Mouse (Mus musculus): ENCODE measurements around the gene Nt5c3b.

Gene Nt5c3b

GRCm38 (mm10) chr11:100428612-100429199, 12.9 kb downstream of the Nt5c3b start:
- DNase-seq (ENCODE audit: low read depth, low spot score), result no peak

GRCm38 (mm10) chr11:100426820-100427219, 14.8 kb downstream of the Nt5c3b start:
- DNase-seq (ENCODE audit: low read depth, low spot score), result no peak

GRCm38 (mm10) chr11:100425851-100426250, 15.8 kb downstream of the Nt5c3b start:
- DNase-seq (ENCODE audit: low read depth, low spot score), result peak; percentile 94

- no peak for DNase-seq (ENCODE audit: low read depth, low spot score)
Observed at GRCm38 (mm10) chr11:100423836-100424235, 17.8 kb downstream of the Nt5c3b start.

GRCm38 (mm10) chr11:100421537-100421936, 20.1 kb downstream of the Nt5c3b start:
- DNase-seq (ENCODE audit: low read depth, low spot score), result no peak

DNA sequence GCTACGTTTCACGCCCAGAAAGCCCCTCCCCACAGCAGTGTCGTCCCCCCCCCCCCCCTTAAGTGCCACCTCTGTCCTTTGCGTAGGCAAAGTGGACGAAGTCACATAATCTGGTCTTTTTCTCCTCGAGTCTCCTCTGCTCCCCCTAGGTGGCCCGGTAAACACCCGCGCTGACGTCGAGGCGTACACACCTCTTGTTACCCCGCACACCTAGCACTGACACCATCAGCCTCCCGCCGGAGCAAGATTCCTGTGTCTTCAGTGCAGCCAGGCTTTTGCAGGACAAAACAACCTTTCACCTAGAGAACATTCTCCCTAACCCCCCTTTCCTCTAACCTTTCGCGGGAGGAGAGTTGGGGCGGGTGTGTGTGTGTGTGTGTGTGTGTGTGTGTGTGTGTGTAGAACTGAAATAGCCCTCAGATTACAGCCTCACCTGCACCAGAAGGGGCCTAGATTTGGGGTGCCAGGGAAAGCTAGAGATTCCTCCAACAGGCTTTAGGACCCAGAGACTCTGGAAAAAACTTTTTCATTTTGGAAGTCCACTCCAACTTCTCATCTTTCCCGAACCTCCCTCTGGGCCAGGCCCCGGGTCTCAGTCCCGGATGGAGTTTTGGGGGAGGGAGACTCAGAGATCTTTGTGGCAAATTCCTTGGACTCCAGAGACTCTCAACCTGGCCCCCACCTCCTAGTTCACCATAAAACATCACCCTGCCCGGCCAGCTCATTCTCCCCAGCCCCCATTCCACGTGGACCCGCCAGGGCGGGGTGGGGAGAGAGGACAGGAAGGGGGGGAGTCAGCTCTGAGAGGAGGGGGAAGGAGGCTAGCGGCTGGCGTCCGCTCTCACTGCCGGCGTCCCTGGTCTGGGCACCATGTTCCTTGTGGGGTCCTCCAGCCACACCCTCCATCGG, 26.4 kb downstream of the Nt5c3b start, which contains the start of gene Fkbp10:
Gene Fkbp10 (plus strand): TSS at position 784 of the 909 bp plus-strand sequence.
- DNase-seq (ENCODE audit: low read depth, low spot score), result peak; percentile 62

GRCm38 (mm10) chr11:100414021-100414913, 27.3 kb downstream of the Nt5c3b start, which contains the start of gene P3h4:
TSS of gene P3h4 (minus strand) at chr11:100414836.
- peak; percentile 66 for DNase-seq (ENCODE audit: low read depth, low spot score)

DNA sequence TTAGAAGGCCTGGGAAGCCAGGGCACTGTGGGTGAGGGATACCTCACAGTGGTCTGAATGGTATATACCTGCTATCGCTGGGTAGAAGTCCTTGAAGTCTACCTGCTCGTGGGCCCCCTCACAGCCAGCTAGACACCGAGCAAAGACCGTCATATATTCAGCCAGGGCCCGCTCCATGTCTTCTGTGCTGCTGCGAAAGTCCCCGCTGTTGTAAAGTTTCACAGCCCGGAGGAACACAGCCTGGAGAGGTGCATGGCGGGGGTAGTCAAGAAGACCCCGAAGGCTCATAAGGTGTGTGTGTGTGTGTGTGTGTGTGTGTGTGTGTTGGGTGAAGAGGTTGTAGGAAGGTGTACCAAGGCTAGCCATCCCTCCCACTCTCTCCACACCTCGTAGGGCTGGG, 28.1 kb downstream of the Nt5c3b start:
- DNase-seq (ENCODE audit: low read depth, low spot score), result no peak

- peak; percentile 68 for DNase-seq (ENCODE audit: low read depth, low spot score)
Observed at GRCm38 (mm10) chr11:100411736-100412135, 29.9 kb downstream of the Nt5c3b start.

- DNase-seq (ENCODE audit: low read depth, low spot score), result no peak
Observed at GRCm38 (mm10) chr11:100409686-100410085, 31.9 kb downstream of the Nt5c3b start.

DNA sequence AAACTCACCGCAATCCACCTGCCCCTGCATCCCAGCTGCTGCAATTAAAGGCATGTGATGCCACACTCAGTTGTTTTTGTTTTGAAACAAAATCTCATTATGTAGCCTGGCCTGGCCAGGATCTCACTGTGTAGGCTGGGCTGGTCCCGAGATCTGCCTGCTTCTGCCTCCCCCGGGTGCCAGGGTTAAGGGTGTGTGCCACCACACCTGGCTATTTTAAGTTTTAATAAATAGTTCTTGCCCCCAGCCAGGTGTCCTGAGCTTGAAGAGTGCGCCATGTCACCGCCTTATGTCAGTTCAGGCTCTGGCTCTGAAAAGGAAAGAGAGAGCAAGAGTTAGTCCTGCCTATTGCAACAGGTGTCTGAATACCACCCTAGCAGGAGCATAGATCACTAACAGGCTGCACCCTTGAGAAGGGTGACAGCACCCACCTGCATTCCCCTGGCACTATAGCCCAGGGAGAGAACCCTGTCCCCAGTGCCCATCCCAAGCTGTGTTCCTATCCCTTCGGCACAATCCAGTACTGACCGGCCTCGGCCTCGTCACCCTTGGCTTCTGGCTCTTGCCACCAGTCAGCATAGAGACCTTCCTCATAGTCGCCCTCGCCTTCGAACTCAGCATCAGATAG, 32.7 kb downstream of the Nt5c3b start:
- DNase-seq (ENCODE audit: low read depth, low spot score), result no peak

DNA sequence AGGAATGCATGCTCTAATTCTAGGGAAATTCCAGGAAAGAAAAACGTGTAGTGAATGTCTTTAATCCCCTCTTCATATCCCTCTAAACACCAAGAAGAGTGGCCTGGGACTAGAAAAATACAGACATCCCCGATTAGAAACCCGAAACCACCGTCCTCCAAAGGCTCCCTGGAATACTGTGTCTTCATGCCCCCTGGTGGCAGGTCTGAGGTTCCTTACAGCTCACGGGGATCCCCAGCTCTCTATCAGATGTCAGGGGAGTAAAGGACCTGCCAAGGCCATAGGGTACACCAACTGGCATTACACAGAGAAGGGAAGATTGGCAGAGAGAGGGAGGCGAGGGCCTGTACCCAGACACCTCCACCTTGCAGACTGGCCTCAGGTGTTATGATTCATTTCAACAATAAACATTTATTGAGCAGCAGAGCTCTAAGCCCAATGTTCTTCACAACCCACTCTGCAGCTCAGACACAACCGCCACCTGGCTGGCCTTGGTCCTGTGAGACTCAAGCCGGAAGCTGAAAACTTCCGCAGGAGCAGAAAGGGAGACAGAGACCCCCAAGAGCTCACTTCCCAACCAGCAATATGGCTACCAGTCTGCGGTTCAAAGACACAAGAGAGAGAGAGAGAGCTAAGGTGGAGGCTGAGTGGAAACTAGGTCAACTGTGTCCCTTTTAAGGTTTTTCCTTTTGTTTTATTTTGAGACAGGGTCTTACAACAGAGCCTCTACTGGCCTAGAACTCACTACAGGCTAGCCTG, 33.4 kb downstream of the Nt5c3b start:
- DNase-seq (ENCODE audit: low read depth, low spot score), result peak; percentile 79

DNA sequence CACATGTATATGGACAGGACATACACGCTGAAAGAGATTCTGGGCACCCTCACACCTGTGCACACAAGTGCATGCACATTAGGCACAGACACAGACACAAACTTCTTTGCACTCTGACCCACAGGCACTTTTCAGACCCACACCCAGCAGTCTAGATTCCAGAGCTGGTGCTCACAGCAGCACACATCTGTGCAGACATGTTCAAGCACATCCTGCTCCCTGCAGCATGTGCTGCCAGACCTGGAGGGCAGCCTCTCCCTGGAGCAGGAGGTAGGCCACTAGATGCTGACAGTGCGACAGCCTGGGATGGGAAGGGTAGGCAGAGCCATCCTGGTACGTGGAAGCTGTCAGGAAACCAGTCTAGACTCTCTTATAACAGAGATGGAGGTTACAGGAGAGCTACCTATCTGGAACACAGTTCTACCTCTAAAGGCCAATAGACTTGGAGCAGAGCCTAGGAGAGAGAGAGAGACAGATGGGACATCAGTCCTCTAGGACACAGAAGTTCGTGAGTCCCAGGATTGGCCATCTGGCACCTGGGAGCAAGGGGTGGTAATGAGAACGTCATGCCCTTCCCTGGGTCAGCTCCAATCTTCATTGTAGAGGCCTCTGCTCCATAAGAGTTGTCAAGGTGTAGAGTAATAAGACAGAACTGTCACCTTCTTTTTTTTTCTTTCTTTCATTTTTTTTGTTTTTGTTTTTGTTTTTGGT, 34.5 kb downstream of the Nt5c3b start:
- no peak for DNase-seq (ENCODE audit: low read depth, low spot score)

- no peak for DNase-seq (ENCODE audit: low read depth, low spot score)
Observed at GRCm38 (mm10) chr11:100406273-100406672, 35.3 kb downstream of the Nt5c3b start.

GRCm38 (mm10) chr11:100404456-100405074, 37.0 kb downstream of the Nt5c3b start:
- DNase-seq (ENCODE audit: low read depth, low spot score), result no peak

- no peak for DNase-seq (ENCODE audit: low read depth, low spot score)
Observed at GRCm38 (mm10) chr11:100403445-100404134, 38.0 kb downstream of the Nt5c3b start.

DNA sequence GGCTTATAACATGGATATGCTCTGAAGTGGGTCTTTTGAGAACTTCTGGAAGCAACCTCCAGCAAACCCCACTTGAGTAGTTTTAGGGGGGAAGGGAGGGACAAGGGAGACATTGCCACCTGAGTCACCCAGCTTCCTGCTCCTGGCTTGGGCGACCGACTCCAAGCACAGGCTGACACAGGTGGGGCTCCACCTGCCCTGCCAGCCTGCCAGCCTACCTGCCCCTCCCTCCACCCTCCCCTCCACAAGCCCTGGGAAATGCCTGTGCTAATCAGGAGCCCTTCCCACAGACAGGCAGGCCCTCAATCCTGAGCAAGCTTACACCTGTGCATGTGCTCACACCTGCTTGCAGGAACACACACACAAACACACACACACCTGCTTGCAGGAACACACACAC, 38.9 kb downstream of the Nt5c3b start:
- DNase-seq (ENCODE audit: low read depth, low spot score), result no peak

- no peak for DNase-seq (ENCODE audit: low read depth, low spot score)
Observed at GRCm38 (mm10) chr11:100402240-100402639, 39.4 kb downstream of the Nt5c3b start.

GRCm38 (mm10) chr11:100400842-100401241, 40.8 kb downstream of the Nt5c3b start:
- no peak for DNase-seq (ENCODE audit: low read depth, low spot score)
